Mouse (Mus musculus) C2C12 (cell line): ENCODE results near the gene S100a1. TPM values are rescaled to one million over a fixed set of nuclear protein-coding genes. Genes with fewer than 3 reads are reported as not detected.

ENCODE experiments used
- H3K27me3 ChIP-seq: one replicate; pipeline ENCODE4 v1.6.1; 2011; ENCODE audit not compliant: control insufficient read depth, insufficient read depth, insufficient read length
- H3K36me3 ChIP-seq: one replicate; pipeline ENCODE4 v1.6.1; 2011; ENCODE audit not compliant: control insufficient read depth, insufficient read depth
- H3K4me3 ChIP-seq: one replicate; pipeline ENCODE4 v1.5.1; 2011; ENCODE audit warnings: mild to moderate bottlenecking, control low read depth; ENCODE audit not compliant: poor library complexity, insufficient read depth, severe bottlenecking
- H3K79me2 ChIP-seq: one replicate; pipeline ENCODE4 v1.6.1; 2011; ENCODE audit not compliant: control insufficient read depth, insufficient read depth
- H3K79me3 ChIP-seq: one replicate; pipeline ENCODE4 v1.6.1; 2011; ENCODE audit warnings: low read depth, control low read depth
- H3ac ChIP-seq: one replicate; pipeline ENCODE3; 2011; ENCODE audit warnings: low read depth; ENCODE audit not compliant: control insufficient read depth, insufficient read length
- CEBPB ChIP-seq: IDR thresholded peaks from one replicate; pipeline ENCODE4 v1.6.1; 2011; ENCODE audit warnings: low read depth, mild to moderate bottlenecking, control low read depth, moderate library complexity
- CTCF ChIP-seq: IDR thresholded peaks from one replicate; pipeline ENCODE4 v1.5.1; 2011; ENCODE audit not compliant: control insufficient read depth, insufficient read depth, insufficient read length
- FOSL1 ChIP-seq: IDR thresholded peaks from one replicate; pipeline ENCODE4 v1.8.0; 2011; ENCODE audit warnings: mild to moderate bottlenecking, low read length; ENCODE audit not compliant: poor library complexity, insufficient read depth, severe bottlenecking
- MAX ChIP-seq: IDR thresholded peaks from one replicate; pipeline ENCODE4 v1.6.1; 2011; ENCODE audit warnings: mild to moderate bottlenecking, control low read depth
- MYOD1 ChIP-seq: IDR thresholded peaks from one replicate; pipeline ENCODE4 v1.6.1; 2011; ENCODE audit warnings: low read depth; ENCODE audit not compliant: control insufficient read depth, insufficient read length
- MYOG ChIP-seq: IDR thresholded peaks from one replicate; pipeline ENCODE4 v1.6.1; 2011; ENCODE audit not compliant: control insufficient read depth, insufficient read length; ENCODE audit errors: extremely low read depth
- USF1 ChIP-seq: IDR thresholded peaks from one replicate; pipeline ENCODE4 v1.6.1; 2011; ENCODE audit warnings: low read depth, mild to moderate bottlenecking, control low read depth, moderate library complexity
- polyA plus RNA-seq: library from polyadenylated mRNA; unstranded; fragments of >200 nt; fragmentation: generic; extraction: Trizol; gene quantifications from one replicate; pipeline ENCODE4 v1.2.1, GENCODE M21; 2012; ENCODE audit warnings: missing spikeins

Gene S100a1
- polyA plus RNA-seq, 1 experiment, result 96.0 TPM

DNA sequence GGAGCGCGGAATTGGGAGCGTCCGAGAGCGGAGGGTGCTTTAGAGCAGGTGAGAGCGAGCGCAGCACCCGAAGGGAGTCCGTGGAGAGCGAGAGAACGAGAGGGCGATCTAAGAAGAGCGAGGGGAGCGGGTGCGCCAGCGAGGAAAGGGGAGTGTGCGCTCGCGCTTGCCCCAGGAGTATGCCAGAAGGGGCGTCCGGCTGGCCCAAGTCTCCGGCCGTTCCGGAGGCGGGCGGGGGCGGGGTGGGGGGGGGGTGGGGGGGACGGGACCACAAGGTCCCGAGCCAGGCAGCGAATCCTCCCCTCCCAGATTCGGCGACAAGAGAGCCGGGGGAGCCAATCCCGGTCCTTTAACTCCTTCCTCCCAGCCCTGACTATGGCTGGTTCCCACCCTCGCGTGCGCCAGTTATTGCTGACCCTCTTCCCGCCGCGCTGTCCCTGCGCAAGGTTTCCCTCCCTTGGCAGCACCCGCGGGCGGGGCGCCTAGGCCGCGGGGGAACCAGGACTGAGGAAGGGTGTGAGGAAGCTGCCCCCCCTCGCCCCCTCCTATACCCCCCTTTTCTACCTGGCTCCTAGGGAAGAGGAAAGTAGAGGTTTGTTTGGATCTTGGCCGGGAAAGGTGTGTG is 48.4 kb downstream of the S100a1 start, which contains the start of gene Npr1:
TSS of gene Npr1 (minus strand) at position 181 of the 625 bp plus-strand sequence.
- peak within 1 kb of the TSS; percentile 19 for H3K4me3 ChIP-seq
- no peak for TF ChIP-seq CTCF
- no peak for TF ChIP-seq MYOG
- TF ChIP-seq MYOD1, result no peak
- TF ChIP-seq USF1, result no peak
- TF ChIP-seq FOSL1, result no peak
- TF ChIP-seq MAX, result no peak
- TF ChIP-seq CEBPB, result no peak
- no peaks in the 10 kb centered on the region for H3K79me3 ChIP-seq
- no peaks in the 10 kb centered on the region for H3K36me3 ChIP-seq
- H3K79me2 ChIP-seq, result no peaks in the 10 kb centered on the region
- H3ac ChIP-seq, result peak within 1 kb of the TSS; percentile 32
- peaks cover 5% of the 10 kb centered on the region for H3K27me3 ChIP-seq

GRCm38 (mm10) chr3:90465081-90465685 is 49.0 kb downstream of the S100a1 start:
- no peak for TF ChIP-seq MAX
- TF ChIP-seq FOSL1, result no peak
- TF ChIP-seq MYOD1, result no peak
- TF ChIP-seq MYOG, result no peak
- no peak for TF ChIP-seq USF1
- no peak for TF ChIP-seq CEBPB
- TF ChIP-seq CTCF, result no peak
- Histone ChIP-seq H3K79me2 (no peaks in the 10 kb centered on the region), H3K4me3 (no peak overlapping the region), H3K36me3 (no peaks in the 10 kb centered on the region), H3K79me3 (no peaks in the 10 kb centered on the region), H3K27me3 (peaks cover 5% of the 10 kb centered on the region), H3ac (peak overlapping the region; percentile 2)

GRCm38 (mm10) chr3:90464552-90465080 is 49.6 kb downstream of the S100a1 start:
- Histone ChIP-seq H3K27me3 (peaks cover 5% of the 10 kb centered on the region), H3K79me3 (no peaks in the 10 kb centered on the region), H3K4me3 (no peak overlapping the region), H3K79me2 (no peaks in the 10 kb centered on the region), H3ac (no peak overlapping the region), H3K36me3 (no peaks in the 10 kb centered on the region)
- TF ChIP-seq FOSL1 (no peak), MYOD1 (no peak), MYOG (no peak), MAX (no peak), CEBPB (no peak), USF1 (no peak), CTCF (no peak)

- H3K36me3 ChIP-seq, result no peaks in the 10 kb centered on the region
- no peak for TF ChIP-seq FOSL1
- no peak for TF ChIP-seq MYOG
- no peak for TF ChIP-seq CEBPB
- no peak for TF ChIP-seq CTCF
- no peaks in the 10 kb centered on the region for H3K79me2 ChIP-seq
- peaks cover 5% of the 10 kb centered on the region for H3K27me3 ChIP-seq
- H3K4me3 ChIP-seq, result no peak overlapping the region
- H3ac ChIP-seq, result no peak overlapping the region
- H3K79me3 ChIP-seq, result no peaks in the 10 kb centered on the region
Measured at GRCm38 (mm10) chr3:90462579-90462978, 51.6 kb downstream of the S100a1 start.

- Histone ChIP-seq H3K79me3 (no peaks in the 10 kb centered on the region), H3K4me3 (no peak overlapping the region), H3ac (no peak overlapping the region), H3K79me2 (no peaks in the 10 kb centered on the region), H3K36me3 (no peaks in the 10 kb centered on the region), H3K27me3 (peaks cover 5% of the 10 kb centered on the region)
- TF ChIP-seq CTCF (no peak), FOSL1 (no peak), MAX (no peak), MYOG (no peak), CEBPB (no peak)
Measured at GRCm38 (mm10) chr3:90461935-90462334, 52.3 kb downstream of the S100a1 start.

Other genes starting within 250 kb of the S100a1 start
- 2.6 TPM for gene Dennd4b, start 249.2 kb downstream of the S100a1 start, polyA plus RNA-seq
- 14.2 TPM for gene Gatad2b, start 221.2 kb downstream of the S100a1 start, polyA plus RNA-seq
- gene Slc27a3, start 124.5 kb downstream of the S100a1 start, polyA plus RNA-seq, result 8.6 TPM
- gene Ints3, start 80.8 kb downstream of the S100a1 start, polyA plus RNA-seq, result 39.3 TPM
- gene Npr1, start 48.5 kb downstream of the S100a1 start, polyA plus RNA-seq, result 1.0 TPM
- gene Ilf2, start 38.3 kb downstream of the S100a1 start, polyA plus RNA-seq, result 93.9 TPM
- 18.8 TPM for gene Snapin, start 23.4 kb downstream of the S100a1 start, polyA plus RNA-seq
- gene Chtop, start 4.9 kb downstream of the S100a1 start, polyA plus RNA-seq, result 103 TPM
- gene S100a13, start within 50 bp of the S100a1 start, polyA plus RNA-seq, result 96.7 TPM
- 0.96 TPM for gene S100a14, start 12.5 kb upstream of the S100a1 start, polyA plus RNA-seq
- gene S100a16, start 22.9 kb upstream of the S100a1 start, polyA plus RNA-seq, result 49.2 TPM
- gene S100a3, start 46.2 kb upstream of the S100a1 start, polyA plus RNA-seq, result 22.0 TPM
- not detected for gene S100a2, start 75.9 kb upstream of the S100a1 start, polyA plus RNA-seq
- 1.5 TPM for gene Gm42674, start 87.5 kb upstream of the S100a1 start, polyA plus RNA-seq
- 11,980 TPM for gene S100a4, start 89.4 kb upstream of the S100a1 start, polyA plus RNA-seq
- gene S100a5, start 94.1 kb upstream of the S100a1 start, polyA plus RNA-seq, result 0.43 TPM
- 4,076 TPM for gene S100a6, start 98.5 kb upstream of the S100a1 start, polyA plus RNA-seq
- gene S100a7a, start 139.6 kb upstream of the S100a1 start, polyA plus RNA-seq, result 0.11 TPM
- not detected for gene S100a8, start 154.6 kb upstream of the S100a1 start, polyA plus RNA-seq
- not detected for gene S100a9, start 181.3 kb upstream of the S100a1 start, polyA plus RNA-seq
- gene Pglyrp4, start 212.5 kb upstream of the S100a1 start, polyA plus RNA-seq, result not detected